Mouse (Mus musculus) right cerebral cortex, adult 18-20 months (tissue): ENCODE measurements around the gene Defb35.
"Not testable (repeated sequence)": the region's sequence is repeated elsewhere in the genome, so short reads cannot be mapped to it uniquely, and the experiment has no call there.

Experiments used
- DNase-seq: peaks from one replicate; pipeline ENCODE4 v3.0.0; 2022; ENCODE audit warnings: mixed read lengths

Defb35 gene

DNA sequence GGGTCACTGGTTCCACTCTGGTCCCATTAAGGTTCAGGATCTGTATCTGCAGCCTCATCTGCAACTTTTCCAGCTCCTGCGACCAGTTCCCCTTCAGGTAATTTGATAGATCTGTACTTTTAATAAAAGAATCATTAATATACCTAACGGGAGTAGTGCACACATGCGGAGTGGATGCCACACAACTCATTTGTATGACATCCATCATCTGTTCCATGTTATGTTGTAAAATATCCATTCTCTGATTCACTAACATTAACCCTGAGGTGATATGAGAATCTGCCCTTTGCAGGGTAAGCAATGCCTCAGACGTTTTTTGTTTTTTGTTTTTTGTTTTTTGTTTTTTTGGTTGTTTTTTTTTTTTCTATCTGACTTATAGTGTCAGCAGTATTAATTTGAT, at the start of gene Defb35:
Gene Defb35, plus strand, starts transcription at position 301 of the 400 bp plus-strand sequence.
- not testable (repeated sequence) for DNase-seq

DNA sequence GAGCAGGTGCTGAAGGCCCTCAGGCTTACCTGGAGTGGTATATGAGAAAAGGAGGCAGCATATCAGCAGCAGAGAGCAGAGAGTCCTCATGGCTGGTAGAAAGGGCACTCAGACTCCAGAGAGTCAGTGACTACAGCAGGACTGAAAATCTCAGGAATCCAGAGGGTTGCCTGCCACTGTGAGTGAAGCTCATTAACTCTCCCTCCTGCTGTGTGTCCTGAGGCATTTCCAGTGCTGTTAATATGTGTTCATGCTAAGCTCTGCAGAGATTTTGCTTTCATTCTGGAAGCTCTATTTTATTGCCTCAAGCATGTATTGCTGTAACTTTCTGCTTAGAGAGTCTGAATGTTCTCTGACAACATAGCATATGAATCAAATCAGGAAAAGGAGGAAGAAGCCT, 31.9 kb upstream of the Defb35 start, which contains the start of gene Defb11:
Gene Defb11, minus strand, starts transcription at position 123 of the 400 bp plus-strand sequence.
- DNase-seq, result not testable (repeated sequence)

DNA sequence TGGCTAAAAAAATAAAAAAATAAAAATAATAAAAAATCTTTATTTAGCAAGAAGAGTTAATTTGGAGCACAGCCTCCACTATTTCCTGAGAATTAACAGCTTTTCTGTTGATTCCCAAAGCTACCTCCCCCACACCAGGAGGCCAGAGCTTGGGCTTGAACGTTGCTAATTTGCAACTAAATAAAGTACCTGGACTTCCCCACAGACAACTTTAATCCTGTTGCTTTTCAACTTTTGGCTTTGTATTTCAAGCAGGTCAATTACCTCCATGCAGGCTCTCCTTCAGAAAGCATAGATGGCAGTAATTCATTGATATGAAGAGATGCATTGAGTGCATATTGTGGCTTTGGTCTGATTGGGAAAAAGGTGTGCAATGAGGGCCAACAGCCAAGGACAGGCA, 26.2 kb upstream of the Defb35 start:
- DNase-seq, result no peak

DNA sequence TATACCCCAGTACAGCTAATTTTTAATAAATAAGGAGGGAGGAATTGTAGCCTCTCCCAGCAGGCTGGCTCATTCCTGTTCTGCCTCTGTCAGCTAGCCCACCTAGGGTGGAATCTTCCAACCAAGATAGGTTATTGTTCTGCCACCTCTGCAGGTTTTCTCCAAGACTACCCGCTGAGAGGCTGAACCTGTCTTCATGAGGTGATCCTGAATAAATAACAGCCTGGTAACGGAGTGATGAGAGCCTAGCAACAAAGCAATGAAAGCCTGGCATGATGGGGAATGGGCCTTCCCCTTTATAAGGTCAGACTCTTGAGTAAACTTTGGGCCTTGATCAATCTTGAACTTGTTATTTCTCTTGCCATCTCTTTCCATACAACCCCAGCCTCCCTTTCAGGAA, 25.6 kb upstream of the Defb35 start:
- no peak for DNase-seq

DNA sequence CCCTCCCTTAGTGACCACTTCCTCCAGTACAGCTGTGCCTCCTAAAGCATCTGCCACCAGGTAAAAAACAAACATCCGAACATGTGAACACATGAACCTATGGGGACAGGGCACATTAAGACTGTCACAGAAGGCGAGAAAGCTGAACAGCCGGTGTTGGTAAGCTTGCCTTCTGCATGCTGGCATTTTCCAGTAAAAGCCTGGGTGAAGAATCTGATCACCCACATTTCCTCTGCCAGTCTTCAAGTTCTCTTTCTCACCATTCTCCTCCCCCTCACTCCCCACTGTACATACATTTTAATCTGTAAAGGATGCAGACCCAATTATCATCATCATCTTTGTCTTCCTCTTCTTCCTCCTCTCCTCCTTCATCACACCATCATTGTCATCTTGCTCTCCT, 22.5 kb upstream of the Defb35 start:
- DNase-seq, result peak; percentile 33

DNA sequence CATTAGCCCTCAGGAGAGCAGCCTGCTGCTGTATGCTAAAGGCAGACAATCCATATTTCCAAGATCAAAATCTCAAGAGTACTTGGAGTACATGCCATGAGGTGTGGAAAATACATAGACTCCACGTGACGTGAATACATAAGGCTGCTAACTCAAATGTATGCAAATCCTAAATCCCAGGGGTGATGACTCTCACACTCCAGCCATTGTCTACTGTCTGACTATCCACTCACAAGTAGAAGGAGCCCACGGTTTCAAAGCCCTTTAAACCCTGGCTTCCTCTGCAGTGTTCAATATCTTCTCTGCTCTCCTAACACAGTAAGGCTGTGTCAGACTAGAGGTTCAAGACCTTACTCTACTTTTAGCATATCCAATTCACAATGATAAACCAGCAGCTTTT, 7.4 kb upstream of the Defb35 start:
- DNase-seq, result not testable (repeated sequence)

DNA sequence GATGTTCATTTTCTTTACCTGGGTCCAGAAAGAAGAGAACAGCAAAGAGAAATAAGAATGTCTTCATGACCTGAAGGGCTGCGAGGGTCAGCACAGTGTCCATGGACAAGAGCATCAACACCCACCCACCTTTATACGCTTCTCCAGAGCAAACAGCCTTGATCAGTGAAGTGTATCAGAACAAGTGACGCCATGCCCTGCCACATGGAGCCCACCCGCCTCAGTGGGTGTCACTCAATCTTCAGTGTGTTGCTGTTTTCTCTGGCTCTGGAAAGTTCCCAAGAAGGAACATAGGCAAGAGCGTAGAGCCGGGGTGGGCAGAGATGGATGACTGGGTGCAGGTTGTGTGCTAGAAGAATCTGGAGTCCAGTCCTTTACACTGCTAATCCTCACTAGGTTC, 5.5 kb upstream of the Defb35 start, which contains the start of gene Defb15:
Gene Defb15, minus strand, starts transcription at position 101 of the 400 bp plus-strand sequence.
- no peak for DNase-seq

DNA sequence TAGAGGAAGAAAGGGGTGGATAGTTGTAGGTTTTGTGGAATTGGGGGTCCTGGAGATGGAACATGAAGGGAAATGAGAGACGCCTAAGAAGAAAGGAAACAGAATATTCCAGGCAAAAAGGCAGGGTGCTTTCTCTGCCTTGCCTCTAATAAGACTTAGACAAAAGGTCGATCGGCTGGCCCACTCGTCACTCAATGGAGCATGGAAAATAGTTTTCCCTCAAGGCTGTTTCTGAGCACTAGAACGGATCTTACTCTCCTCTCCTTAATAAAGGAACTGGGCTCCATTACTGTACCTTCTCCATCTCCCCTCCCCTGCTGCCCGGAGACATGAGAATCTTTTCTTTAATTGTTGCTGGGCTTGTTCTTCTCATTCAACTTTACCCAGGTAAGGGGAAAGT, 8.3 kb downstream of the Defb35 start, which contains the start of gene Defb13:
Gene Defb13, plus strand, starts transcription at position 301 of the 400 bp plus-strand sequence.
- DNase-seq, result no peak

DNA sequence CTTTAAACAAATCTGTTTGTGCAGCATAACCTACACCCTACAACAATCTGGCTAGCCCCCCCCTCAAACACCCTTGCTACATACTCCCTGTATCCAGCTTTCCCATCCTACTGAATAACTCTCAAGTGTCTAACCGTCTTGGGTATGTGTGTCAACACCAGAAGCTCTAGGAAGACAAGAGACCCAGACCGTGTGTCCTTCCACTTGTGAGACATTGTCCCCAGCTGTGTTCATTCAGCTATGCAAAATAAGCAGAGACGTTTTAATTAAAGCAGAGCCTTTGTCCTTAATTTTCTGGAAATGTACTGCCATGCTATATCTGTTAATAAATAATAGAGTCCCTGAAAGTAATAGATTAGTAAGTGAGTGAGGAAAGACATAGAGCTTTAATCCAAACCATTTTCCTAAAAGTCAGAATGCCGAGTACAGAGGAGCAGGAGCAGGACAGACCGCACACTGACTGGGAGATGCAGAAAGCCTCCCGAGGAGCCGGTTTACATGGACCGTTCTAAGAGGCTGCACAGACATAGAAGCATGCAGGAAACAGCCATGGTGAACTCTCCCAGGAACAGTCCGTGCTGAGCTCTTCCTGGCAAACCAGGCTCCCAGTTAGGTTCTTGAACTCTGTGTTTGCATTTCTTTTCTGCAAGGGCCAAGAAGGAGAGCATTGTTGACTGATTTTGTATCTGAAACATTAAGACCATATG, 9.3 kb downstream of the Defb35 start:
- DNase-seq, result no peak

DNA sequence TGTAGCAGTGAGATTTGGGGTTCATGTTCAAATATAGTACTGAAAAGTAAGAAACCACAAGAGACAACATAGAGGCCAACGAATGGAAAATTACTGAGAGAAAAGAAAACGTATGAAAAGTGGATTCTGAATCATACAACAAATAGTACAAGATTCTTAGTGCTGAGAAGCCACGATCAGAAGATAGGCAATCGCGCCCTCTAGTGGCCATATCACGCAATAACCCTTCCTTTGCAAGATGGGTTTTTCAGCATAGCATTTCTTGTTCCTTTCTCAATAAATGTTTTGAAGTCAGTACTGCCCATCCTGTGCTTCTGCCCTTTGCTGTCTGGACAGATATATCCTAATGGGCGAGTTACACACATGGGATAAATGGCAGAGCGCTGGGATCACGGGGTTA, 17.2 kb downstream of the Defb35 start:
- DNase-seq, result peak; percentile 48

DNA sequence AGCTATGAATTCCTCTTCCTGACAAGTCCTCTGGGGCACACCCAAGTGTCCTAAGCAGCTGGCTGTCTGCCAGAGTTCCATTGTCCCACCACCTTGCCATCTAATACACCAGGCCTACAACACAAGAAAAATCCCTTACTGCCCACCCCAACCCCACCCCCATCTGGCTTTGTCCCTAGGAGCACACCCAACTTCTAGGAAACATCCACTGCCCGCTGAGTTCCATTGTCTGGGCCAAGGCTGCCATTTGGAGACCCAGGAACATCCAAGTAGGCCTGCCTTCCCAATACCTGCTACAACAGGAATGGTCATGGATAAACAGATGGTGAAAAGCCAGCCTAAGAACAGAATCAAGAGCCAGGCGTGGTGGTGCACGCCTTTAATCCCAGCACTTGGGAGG, 18.2 kb downstream of the Defb35 start:
- no peak for DNase-seq

DNA sequence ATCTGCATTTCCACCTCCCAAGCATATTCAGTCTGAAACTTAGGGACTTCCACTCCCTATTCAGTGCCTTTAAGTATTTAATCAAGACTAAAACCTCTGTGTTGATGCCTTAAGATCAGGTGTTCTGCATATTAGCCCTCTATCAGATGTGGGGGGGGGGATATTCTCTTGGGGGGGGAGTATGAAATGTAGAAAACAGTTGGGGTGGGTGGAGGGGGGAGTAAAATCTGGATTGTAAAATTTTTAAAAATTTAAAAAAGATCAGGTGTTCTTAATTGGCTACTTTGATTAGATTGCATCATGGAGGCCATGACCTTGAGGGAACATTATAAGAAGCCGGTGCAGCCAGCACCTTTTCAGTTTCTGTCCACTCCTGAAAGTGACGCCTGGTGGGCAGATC, 20.3 kb downstream of the Defb35 start, which contains the start of gene Fam90a1a:
Gene Fam90a1a, plus strand, starts transcription at position 301 of the 400 bp plus-strand sequence.
- DNase-seq, result no peak

DNA sequence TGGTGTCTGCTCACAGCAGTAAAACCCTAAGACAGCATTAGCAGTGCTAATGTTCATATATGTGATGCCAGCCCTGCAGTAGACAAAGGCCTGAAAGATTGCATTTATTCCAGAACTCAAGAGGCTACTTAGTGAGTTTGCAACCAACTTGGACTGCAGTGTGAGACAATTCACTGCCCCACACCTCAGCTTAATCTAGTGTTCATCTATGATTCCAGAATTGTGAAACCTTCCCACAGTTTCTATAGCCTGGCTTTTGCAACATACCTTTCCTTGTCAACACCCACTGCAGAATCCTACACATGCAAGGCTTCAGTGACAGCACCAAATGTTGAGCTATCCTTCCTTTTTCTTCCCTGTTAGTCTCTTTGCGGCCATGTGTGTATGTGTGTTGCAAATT, 28.5 kb downstream of the Defb35 start:
- DNase-seq, result no peak

DNA sequence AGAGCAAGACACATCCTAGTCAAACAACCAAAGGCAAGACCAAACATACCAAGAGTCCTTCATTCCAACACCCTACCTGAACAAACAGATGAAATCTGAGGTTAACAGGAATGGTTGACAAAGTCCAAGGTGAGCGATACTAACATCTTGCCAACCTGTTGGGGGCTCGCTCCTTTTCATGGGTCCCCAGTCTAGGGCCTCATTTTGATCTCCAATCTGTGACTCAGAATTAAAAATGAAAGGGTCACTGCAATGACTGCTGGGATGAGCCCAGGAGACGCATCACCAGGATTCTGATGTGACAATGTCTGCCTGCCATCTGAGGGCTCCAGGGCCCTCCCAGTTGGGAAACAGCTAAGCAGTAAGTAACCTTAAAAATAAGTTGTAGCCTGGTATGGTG, 31.3 kb downstream of the Defb35 start, which contains the start of gene Ccdc70:
Gene Ccdc70, plus strand, starts transcription at position 301 of the 400 bp plus-strand sequence.
- DNase-seq, result no peak

DNA sequence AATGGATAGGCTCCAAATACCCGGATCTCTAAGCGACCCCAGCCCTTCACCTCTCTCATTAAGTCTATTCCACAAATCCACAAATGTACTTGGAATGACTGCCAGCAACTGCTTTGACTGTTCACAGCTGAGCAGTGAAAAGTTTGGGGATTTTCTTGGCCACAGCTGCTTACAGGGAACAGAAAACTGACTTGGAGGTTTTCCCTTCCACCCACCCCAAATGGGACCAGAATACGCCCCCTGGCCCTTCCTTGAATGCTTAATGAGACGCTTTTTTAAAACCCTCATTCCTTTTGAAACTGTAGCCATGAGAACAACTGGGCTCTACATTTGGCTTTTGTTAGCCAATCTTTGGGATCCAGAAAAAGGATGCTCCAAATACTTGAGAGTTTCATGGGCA, 40.0 kb downstream of the Defb35 start:
- DNase-seq, result peak; percentile 34

DNA sequence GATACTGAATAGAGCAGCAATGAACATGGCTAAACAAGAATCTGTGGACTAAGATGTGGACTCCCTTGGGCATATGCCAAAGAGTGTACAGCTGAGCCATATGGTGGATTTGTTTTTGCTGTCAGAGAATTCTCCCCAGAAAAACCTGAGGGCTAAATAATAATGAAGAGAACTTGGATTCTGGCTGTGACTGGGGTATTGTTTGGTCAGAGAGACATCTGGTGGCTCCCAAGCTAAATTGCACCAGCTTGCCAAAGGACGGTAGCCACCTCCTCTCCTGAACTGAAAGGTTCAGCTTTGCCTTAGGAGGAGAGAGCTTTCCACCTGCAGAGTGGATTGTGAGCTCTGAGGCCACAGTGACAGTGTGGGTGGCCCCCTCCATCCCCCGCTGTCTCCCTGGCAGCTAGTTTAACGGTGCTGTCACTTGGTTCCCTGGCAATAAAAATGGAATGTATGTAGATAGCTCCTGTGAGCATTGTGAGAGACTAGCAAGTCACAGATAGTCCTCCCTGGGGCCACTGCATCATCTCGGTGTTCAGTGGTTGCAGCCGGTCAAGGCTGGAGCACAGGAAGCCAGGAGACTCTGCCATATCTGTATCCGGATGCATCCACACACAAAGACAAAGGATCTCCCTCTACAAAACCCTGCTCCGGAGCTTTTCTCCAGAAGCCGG, 43.6 kb downstream of the Defb35 start:
- peak; percentile 33 for DNase-seq
